In the genomic region with DNA sequence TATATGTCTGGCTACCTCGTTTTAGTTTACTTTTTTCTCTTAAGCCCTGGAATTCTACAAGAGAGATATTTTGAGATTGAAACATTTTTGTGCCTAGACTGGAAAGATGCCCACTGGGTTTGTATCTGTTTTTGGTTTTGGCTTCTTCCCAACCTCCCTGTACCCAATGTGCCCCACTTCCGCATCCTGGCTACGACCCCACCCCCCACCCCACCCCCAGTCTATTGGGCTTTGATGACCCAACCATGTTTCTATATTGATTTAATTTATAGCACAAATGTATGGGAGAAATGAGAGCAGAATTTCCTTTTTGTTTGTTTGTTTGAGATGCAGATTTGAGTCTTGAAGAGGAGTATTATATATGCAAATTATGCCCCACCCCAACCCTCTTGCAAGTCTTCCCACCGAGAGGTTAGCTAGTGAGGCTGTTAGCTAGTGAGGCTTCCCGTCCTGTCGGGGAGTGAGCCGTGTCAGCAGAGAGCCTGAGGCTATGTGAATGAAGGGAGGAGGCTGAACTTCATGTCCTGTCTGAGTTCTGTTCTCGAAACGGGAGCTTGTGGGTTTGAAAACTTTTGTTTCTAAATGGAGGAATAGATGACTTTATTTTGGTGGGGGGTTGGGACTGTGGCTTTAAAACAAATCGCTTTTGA, we compare ENCODE assay signal across 7 mouse cellular contexts. TPM values are rescaled to one million over a fixed set of nuclear protein-coding genes. Genes with fewer than 3 reads are reported as not detected.
DNase-seq lines count a peak whose midpoint lies in the region; ATAC-seq and TF ChIP-seq lines count a peak whose summit lies in the region.
"Not testable (repeated sequence)": the region's sequence is repeated elsewhere in the genome, so short reads cannot be mapped to it uniquely, and the experiment has no call there.

No protein-coding gene starts in this region.

- 2% methylated on average over 10 of the region's 10 CpGs for WGBS in forebrain, postnatal 0 days
- WGBS in hindbrain, postnatal 0 days: 6% methylated on average over 10 of the region's 10 CpGs
- WGBS in limb, embryonic 13.5 days: 4% methylated on average over 10 of the region's 10 CpGs
- WGBS in small intestine, adult 2 months: 3% methylated on average over 10 of the region's 10 CpGs

- DNase-seq in MN1 (ENCODE audit: low spot score): peak; percentile 38
- DNase-seq in embryo, embryonic 10 days (ENCODE audit: low spot score): peak; percentile 74
- DNase-seq in forebrain, postnatal 0 days; hindbrain, postnatal 0 days (ENCODE audit: low spot score): not testable (repeated sequence)
- peak; percentile 50 for DNase-seq in mesoderm, embryonic 11.5 days (ENCODE audit: low read depth, low spot score)

- H3K4me3 ChIP-seq in forebrain, postnatal 0 days (ENCODE audit: low read depth, low read length): peak overlapping the region; percentile 68
- H3K4me3 ChIP-seq in hindbrain, postnatal 0 days (ENCODE audit: low read length): peak overlapping the region; percentile 92
- H3K4me3 ChIP-seq in limb, embryonic 13.5 days: peak overlapping the region; percentile 80
- H3K4me3 ChIP-seq in small intestine, adult 2 months (ENCODE audit: low read depth, low read length): peak overlapping the region; percentile 57

- H3K27ac ChIP-seq in forebrain, postnatal 0 days (ENCODE audit: low read depth, low read length); hindbrain, postnatal 0 days; limb, embryonic 13.5 days; small intestine, adult 2 months (ENCODE audit: insufficient read depth, low read depth, low read length): not testable (repeated sequence)

- not testable (repeated sequence) for H3K9me3 ChIP-seq in forebrain, postnatal 0 days (ENCODE audit: low read length); hindbrain, postnatal 0 days (ENCODE audit: low read length); limb, embryonic 13.5 days

- not testable (repeated sequence) for H3K9ac ChIP-seq in forebrain, postnatal 0 days; hindbrain, postnatal 0 days (replicated peaks; ENCODE audit: low read length)
- peak overlapping the region; percentile 50; the same call in 1 of the 2 replicates for H3K9ac ChIP-seq in limb, embryonic 13.5 days

- not testable (repeated sequence) for TF ChIP-seq CTCF in forebrain, postnatal 0 days (IDR thresholded peaks at IDR 0.05; ENCODE audit: low read depth); hindbrain, postnatal 0 days (IDR thresholded peaks at IDR 0.05; ENCODE audit: low read depth); small intestine, adult 2 months (IDR thresholded peaks at IDR 0.05; ENCODE audit: extremely low read depth, insufficient read length, insufficient replicate concordance, low read depth, low read length)

- ATAC-seq in forebrain, postnatal 0 days; hindbrain, postnatal 0 days; limb, embryonic 13.5 days (ENCODE audit: low FRiP score, low read depth): not testable (repeated sequence)

- peak overlapping the region; percentile 97 for H3K4me2 ChIP-seq in forebrain, postnatal 0 days (ENCODE audit: low read depth)
- peak overlapping the region; percentile 99 for H3K4me2 ChIP-seq in hindbrain, postnatal 0 days (ENCODE audit: low read depth, low read length)
- peak overlapping the region; percentile 100 for H3K4me2 ChIP-seq in limb, embryonic 13.5 days (replicated peaks)

- not testable (repeated sequence) for H3K4me1 ChIP-seq in forebrain, postnatal 0 days (ENCODE audit: insufficient read depth); hindbrain, postnatal 0 days (ENCODE audit: insufficient read depth, low read length)
- H3K4me1 ChIP-seq in limb, embryonic 13.5 days: peaks cover 67% of the 10 kb centered on the region
- H3K4me1 ChIP-seq in small intestine, adult 2 months (ENCODE audit: control insufficient read depth, insufficient read depth, insufficient read length, low read length): peaks cover 24% of the 10 kb centered on the region

- H3K27me3 ChIP-seq in forebrain, postnatal 0 days (ENCODE audit: insufficient read depth, low read length); hindbrain, postnatal 0 days (ENCODE audit: insufficient read depth, low read length); limb, embryonic 13.5 days; small intestine, adult 2 months (ENCODE audit: control insufficient read depth, insufficient read depth, low read length): not testable (repeated sequence)

- not testable (repeated sequence) for TF ChIP-seq POLR2A in small intestine, adult 2 months (IDR thresholded peaks at IDR 0.05; ENCODE audit: low read depth, low read length)

- peaks cover 14% of the 10 kb centered on the region for H3K36me3 ChIP-seq in forebrain, postnatal 0 days (ENCODE audit: insufficient read depth)
- not testable (repeated sequence) for H3K36me3 ChIP-seq in hindbrain, postnatal 0 days (ENCODE audit: insufficient read depth, low read length); small intestine, adult 2 months (ENCODE audit: control insufficient read depth, insufficient read depth, low read length)
- H3K36me3 ChIP-seq in limb, embryonic 13.5 days: peaks cover 11% of the 10 kb centered on the region; the same call in 1 of the 2 replicates

RNA-seq across cellular contexts. Expression of a gene that starts 2.4 kb away (rescaled TPM):
- total RNA-seq in forebrain, postnatal 0 days (2014; rRNA removed): 40.3 and 54.5 TPM in 2 replicates
- polyA plus RNA-seq in forebrain, postnatal 0 days (2015; fragmentation: Nextera tagmentation; extraction: Ambion mirVana): 1.9 and 2.2 TPM in 2 replicates
- total RNA-seq in hindbrain, postnatal 0 days (2014; rRNA removed): 51.6 and 57.3 TPM in 2 replicates
- 2.0 and 2.7 TPM in 2 replicates for polyA plus RNA-seq in hindbrain, postnatal 0 days (2015; fragmentation: Nextera tagmentation; extraction: Ambion mirVana)
- 2.9 and 4.1 TPM in 2 replicates for polyA plus RNA-seq in limb, embryonic 13.5 days (2015; fragmentation: Nextera tagmentation; extraction: Ambion mirVana)
- 42.7 and 79.6 TPM in 2 replicates for polyA plus RNA-seq in small intestine, adult 2 months (2012; rRNA removed)
